Mouse (Mus musculus) cerebellum, postnatal 10 days (tissue): ENCODE data around the gene Ing4.

Source experiments
- DNase-seq, 2 experiments: peaks; one replicate each; pipeline ENCODE4 v3.0.0; 2021; ENCODE audit warnings: mixed read lengths in 2 of 2

Gene Ing4

DNA sequence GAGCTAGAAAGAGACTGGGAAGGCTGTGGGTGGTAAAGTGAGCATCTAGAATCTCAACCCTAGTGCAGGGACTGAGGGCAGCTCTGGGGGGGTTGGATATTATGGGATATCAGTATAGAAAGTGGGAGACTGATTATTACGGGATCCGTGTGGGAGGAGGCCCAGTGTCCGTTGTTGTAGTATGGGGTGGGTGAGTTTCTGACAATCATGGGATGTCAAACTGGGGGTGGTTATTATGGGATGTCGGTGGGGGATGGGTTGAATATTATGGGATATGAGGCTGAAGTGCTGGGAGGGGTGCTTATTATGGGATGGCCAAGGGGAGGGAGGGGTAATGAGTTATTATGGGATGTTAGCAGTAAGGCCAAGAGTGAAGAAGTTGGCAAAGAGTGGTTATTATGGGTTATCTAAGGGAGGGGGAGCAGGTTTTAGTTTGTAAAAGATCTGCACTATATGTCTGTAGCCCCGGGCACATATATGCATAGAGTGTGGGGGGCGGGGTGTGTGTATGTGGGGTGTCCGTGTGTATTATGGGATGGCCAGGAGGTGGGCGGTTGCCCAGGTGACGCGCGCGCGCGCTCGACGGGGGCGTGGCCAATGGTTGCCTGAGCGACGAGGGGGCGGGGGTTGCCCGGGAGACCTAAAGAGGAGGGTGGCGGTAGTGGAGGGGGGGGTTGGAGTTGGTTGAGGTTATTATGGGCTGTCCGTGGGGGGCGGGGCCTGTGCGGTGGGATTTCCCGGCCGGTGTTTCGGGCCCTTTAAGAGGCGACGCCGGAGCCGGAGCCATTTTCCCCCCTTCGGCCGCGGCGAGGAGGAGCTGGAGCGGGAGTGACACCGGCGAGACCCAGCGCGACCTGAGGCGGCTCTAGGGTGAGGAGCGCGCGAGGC, 56.1 kb downstream of the Ing4 start, which contains the start of gene Chd4:
Gene Chd4, plus strand, starts transcription at position 591 of the 888 bp plus-strand sequence.
- DNase-seq, result peak; percentile 100

GRCm38 (mm10) chr6:125096279-125096596, 56.7 kb downstream of the Ing4 start:
- no peak for DNase-seq

GRCm38 (mm10) chr6:125096597-125097345, 57.2 kb downstream of the Ing4 start:
- peak; percentile 87 for DNase-seq

DNA sequence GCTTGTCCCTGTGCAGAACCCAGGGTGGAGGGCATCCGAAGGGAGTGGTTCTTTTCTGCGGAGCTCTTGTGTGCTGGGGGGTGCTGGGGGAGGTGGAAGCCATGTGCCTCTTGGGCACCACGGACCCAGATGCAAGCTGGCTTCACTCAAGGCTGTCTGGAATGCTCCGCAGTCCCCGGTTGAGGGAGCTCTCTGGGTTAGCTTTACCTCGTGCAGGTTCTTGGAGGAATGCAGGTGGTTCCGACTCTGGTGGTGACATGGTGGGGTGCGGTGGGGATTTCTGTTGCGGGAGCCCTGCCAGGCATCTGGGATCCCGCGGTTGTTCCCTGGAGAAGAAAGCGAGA, 57.8 kb downstream of the Ing4 start:
- no peak for DNase-seq

GRCm38 (mm10) chr6:125097951-125098350, 58.4 kb downstream of the Ing4 start:
- no peak for DNase-seq

DNA sequence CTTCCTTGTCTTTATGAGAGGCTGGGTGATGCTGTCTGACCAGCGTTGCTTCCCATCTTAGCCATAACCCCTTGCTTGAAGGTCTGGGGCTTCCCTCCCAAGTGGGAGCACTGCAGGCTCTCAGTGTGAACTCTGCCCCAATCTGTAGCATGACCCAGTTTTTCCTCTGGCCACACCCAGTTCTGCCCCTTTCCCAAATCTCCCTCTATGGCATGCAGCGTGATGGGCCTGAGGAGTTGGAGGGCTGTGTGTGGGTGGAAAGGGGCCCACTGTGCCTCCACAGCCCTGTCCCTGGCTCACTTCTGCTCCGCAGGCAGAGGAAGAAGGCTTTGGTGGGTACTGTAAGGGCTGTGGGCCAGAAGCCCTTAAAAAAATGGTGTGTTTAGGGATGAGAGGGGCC, 59.0 kb downstream of the Ing4 start:
- no peak for DNase-seq
